Mouse (Mus musculus) kidney, embryonic 16.5 days (tissue): ENCODE measurements around the gene Ppm1g. TPM values are rescaled to one million over a fixed set of nuclear protein-coding genes. Genes with fewer than 3 reads are reported as not detected.

Experiments used
- ATAC-seq: fragments of 200-750 bp; cut with Nextera tagmentation; 2 replicates; pipeline ENCODE4 v1.8.0; 2017; ENCODE audit warnings: moderate TSS enrichment; ENCODE audit not compliant: low FRiP score, low TSS enrichment
- H3K27ac ChIP-seq: fragments of 300-500 bp; sonication (generic); 2 replicates; pipeline ENCODE4 v1.5.1; 2014; ENCODE audit warnings: low read length
- H3K27me3 ChIP-seq: fragments of 300-500 bp; sonication (generic); 2 replicates; pipeline ENCODE4 v1.6.1; 2014; ENCODE audit warnings: low read length, control low read depth, mixed read lengths; ENCODE audit not compliant: insufficient read depth
- H3K36me3 ChIP-seq: fragments of 300-500 bp; sonication (generic); 2 replicates; pipeline ENCODE4 v1.6.1; 2014; ENCODE audit warnings: low read length, control low read depth, mixed read lengths; ENCODE audit not compliant: insufficient read depth
- H3K4me1 ChIP-seq: fragments of 300-500 bp; sonication (generic); 2 replicates; pipeline ENCODE4 v1.6.1; 2014; ENCODE audit warnings: low read length, control low read depth, mixed read lengths; ENCODE audit not compliant: insufficient read depth
- H3K4me2 ChIP-seq: fragments of 300-500 bp; sonication (generic); replicated peaks from 2 replicates; pipeline ENCODE4 v1.6.1; 2014; ENCODE audit warnings: low read depth, low read length
- H3K4me3 ChIP-seq: fragments of 300-500 bp; sonication (generic); 2 replicates; pipeline ENCODE4 v1.5.1; 2014; ENCODE audit warnings: mild to moderate bottlenecking, low read length
- H3K9ac ChIP-seq: fragments of 300-500 bp; sonication (generic); replicated peaks from 2 replicates; pipeline ENCODE4 v1.6.1; 2014; ENCODE audit warnings: low read length
- H3K9me3 ChIP-seq: fragments of 300-500 bp; sonication (generic); 2 replicates; pipeline ENCODE4 v1.6.1; 2016; ENCODE audit warnings: low read length, control low read depth
- WGBS: fragments of 180-500 bp; shearing (Covaris S2); extraction: QIAGEN DNeasy Blood & Tissue Kit; methylation state at CpG from one replicate; pipeline ENCODE4 v1.1.7; 2014; 5-methylcytosine and 5-hydroxymethylcytosine counted together
- polyA plus RNA-seq: library from polyadenylated mRNA; unstranded; fragments of >200 nt; fragmentation: Nextera tagmentation; extraction: Ambion mirVana; gene quantifications from 2 replicates; pipeline ENCODE4 v1.2.1, GENCODE M21; 2015

Gene Ppm1g
- polyA plus RNA-seq, 1 experiment from 2014 or later = 138 TPM

GRCm38 (mm10) chr5:31252795-31253545 lies 32.5 kb upstream of the Ppm1g start:
- Histone ChIP-seq H3K9ac (no peak overlapping the region), H3K36me3 (peaks cover 51% of the 10 kb centered on the region), H3K9me3 (no peaks in the 10 kb centered on the region), H3K4me1 (0 out of 2 replicates have a peak, but pooled peaks cover 4% of the 10 kb centered on the region), H3K27ac (no peak overlapping the region), H3K4me3 (no peak overlapping the region), H3K27me3 (no peaks in the 10 kb centered on the region), H3K4me2 (no peak overlapping the region)
- ATAC-seq = no peak
- 81% methylated on average over 16 of the region's 16 CpGs for WGBS

DNA sequence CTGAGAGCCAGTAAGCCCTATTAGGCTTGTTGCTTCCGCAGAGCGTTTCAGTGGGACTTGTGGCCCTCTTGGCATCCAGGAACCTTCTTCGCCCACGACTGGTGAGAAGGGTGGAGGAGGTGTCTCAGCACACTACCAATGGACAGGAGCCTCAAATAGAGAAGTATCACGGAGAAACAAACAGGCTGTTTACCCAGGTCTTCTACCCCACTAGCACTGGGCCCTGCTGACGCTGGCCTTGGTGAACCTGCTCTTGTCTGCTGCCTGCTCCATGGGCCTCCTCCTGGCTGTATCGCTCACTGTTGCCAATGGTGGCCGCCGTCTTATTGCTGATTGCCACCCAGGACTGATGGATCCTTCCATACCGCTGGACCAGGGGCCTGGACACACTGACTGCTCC lies 31.7 kb upstream of the Ppm1g start:
- H3K27me3 ChIP-seq = no peaks in the 10 kb centered on the region
- peak overlapping the region; percentile 50 for H3K4me3 ChIP-seq
- H3K27ac ChIP-seq = 0 out of 2 replicates have a peak overlapping the region, but pooled peaks have one; percentile 68

DNA sequence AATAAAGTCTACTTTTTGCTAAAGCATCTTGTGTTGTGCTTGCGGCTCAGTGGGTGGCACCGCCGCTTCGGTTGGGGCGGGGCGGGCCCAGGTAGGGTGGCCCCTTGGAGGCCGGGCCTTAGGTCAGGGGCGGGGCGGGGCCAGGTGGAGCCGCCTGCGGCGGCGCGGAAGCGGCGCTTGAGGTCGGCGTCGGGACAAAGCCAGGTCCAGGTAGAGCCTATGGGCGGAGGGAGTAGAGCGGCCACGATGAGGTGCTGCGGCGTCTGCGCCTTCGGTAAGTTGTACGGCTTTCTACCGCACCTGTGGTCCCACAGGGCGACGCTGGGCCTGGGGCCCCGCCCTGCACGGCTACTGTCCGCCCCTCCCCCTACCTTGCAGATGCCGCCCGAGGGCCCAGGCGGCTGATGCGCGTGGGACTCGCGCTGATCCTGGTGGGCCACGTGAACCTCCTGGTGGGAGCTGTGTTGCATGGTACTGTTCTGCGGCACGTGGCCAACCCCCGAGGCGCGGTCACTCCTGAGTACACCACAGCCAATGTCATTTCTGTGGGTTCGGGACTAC lies 31.1 kb upstream of the Ppm1g start, which contains the start of gene Krtcap3:
TSS of gene Krtcap3 (plus strand) at position 151 of the 561 bp plus-strand sequence.
- Histone ChIP-seq H3K27me3 (no peaks in the 10 kb centered on the region), H3K4me3 (peak within 1 kb of the TSS; percentile 50), H3K27ac (peak within 1 kb of the TSS; percentile 68; the same call in 1 of the 2 replicates), H3K4me1 (0 out of 2 replicates have a peak, but pooled peaks cover 4% of the 10 kb centered on the region), H3K9me3 (no peaks in the 10 kb centered on the region), H3K36me3 (peaks cover 55% of the 10 kb centered on the region), H3K4me2 (peak within 1 kb of the TSS; percentile 64), H3K9ac (peak within 1 kb of the TSS; percentile 70)
- peak; percentile 88 for ATAC-seq
- 16% methylated on average over 47 of the region's 47 CpGs for WGBS

More for the DNA sequence above, 31.7 kb upstream of the Ppm1g start:
- ATAC-seq = no peak; the same call in 1 of the 2 replicates
- H3K9me3 ChIP-seq = no peaks in the 10 kb centered on the region
- 0 out of 2 replicates have a peak, but pooled peaks cover 4% of the 10 kb centered on the region for H3K4me1 ChIP-seq
- WGBS = 52% methylated on average over 10 of the region's 10 CpGs
- peak overlapping the region; percentile 64 for H3K4me2 ChIP-seq
- H3K36me3 ChIP-seq = peaks cover 52% of the 10 kb centered on the region
- H3K9ac ChIP-seq = peak overlapping the region; percentile 70

- Histone ChIP-seq H3K4me2 (no peak overlapping the region), H3K9me3 (no peaks in the 10 kb centered on the region), H3K9ac (no peak overlapping the region), H3K27ac (no peak overlapping the region), H3K4me1 (0 out of 2 replicates have a peak, but pooled peaks cover 4% of the 10 kb centered on the region), H3K36me3 (peaks cover 58% of the 10 kb centered on the region), H3K27me3 (no peaks in the 10 kb centered on the region), H3K4me3 (no peak overlapping the region)
- peak; percentile 7 for ATAC-seq
- 47% methylated on average over 4 of the region's 4 CpGs for WGBS
These were observed 30.2 kb upstream of the Ppm1g start for GRCm38 (mm10) chr5:31250716-31251115.

DNA sequence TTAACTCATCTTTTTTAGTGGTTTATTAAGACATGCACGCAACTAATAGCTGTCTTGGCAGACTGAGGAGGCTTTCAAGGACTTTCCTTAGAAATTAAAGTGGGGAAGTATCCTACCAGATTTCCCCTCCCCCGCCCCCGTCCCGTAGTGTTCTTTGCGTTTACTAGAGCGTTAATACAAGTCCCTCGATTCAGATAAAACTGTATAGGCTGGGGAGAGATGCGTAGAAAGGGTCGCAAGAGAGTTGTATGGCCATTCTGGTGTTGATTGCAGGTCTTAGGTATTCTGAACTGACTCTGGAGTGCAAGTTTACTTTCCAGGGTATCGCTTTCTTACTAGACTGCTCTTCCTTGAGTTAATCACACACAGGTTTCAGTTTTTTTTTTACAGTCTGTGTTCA lies 21.7 kb upstream of the Ppm1g start:
- Histone ChIP-seq H3K27me3 (no peaks in the 10 kb centered on the region), H3K4me2 (peak overlapping the region; percentile 83), H3K4me1 (peaks cover 12% of the 10 kb centered on the region), H3K4me3 (peak overlapping the region; percentile 84), H3K9ac (peak overlapping the region; percentile 98), H3K27ac (no peak overlapping the region), H3K9me3 (no peaks in the 10 kb centered on the region), H3K36me3 (peaks cover 31% of the 10 kb centered on the region)
- WGBS = 21% methylated on average over 10 of the region's 10 CpGs
- no peak for ATAC-seq

GRCm38 (mm10) chr5:31241522-31242034 lies 21.1 kb upstream of the Ppm1g start:
- under 1% methylated on average over 13 of the region's 13 CpGs for WGBS
- Histone ChIP-seq H3K9ac (peak overlapping the region; percentile 98), H3K4me3 (peak overlapping the region; percentile 84), H3K9me3 (0 out of 2 replicates have a peak, but pooled peaks cover 1% of the 10 kb centered on the region), H3K4me2 (peak overlapping the region; percentile 83), H3K27me3 (no peaks in the 10 kb centered on the region), H3K27ac (peak overlapping the region; percentile 96), H3K4me1 (peaks cover 12% of the 10 kb centered on the region), H3K36me3 (peaks cover 26% of the 10 kb centered on the region)
- no peak for ATAC-seq

- peak within 1 kb of the TSS; percentile 98 for H3K9ac ChIP-seq
- WGBS = under 1% methylated on average over 91 of the region's 103 CpGs
- peak within 1 kb of the TSS; percentile 83 for H3K4me2 ChIP-seq
- peak within 1 kb of the TSS; percentile 84 for H3K4me3 ChIP-seq
- ATAC-seq = peak; percentile 99
- 0 out of 2 replicates have a peak, but pooled peaks cover 2% of the 10 kb centered on the region for H3K9me3 ChIP-seq
- peaks cover 12% of the 10 kb centered on the region for H3K4me1 ChIP-seq
- H3K27me3 ChIP-seq = no peaks in the 10 kb centered on the region
- peaks cover 21% of the 10 kb centered on the region for H3K36me3 ChIP-seq
- peak within 1 kb of the TSS; percentile 96 for H3K27ac ChIP-seq
These were observed 20.4 kb upstream of the Ppm1g start, which contains the start of the genes Nrbp1 and Gm9970 for GRCm38 (mm10) chr5:31240637-31241521. Nrbp1 (plus strand) TSS chr5:31240864. Gm9970 (minus strand) TSS chr5:31241232.

DNA sequence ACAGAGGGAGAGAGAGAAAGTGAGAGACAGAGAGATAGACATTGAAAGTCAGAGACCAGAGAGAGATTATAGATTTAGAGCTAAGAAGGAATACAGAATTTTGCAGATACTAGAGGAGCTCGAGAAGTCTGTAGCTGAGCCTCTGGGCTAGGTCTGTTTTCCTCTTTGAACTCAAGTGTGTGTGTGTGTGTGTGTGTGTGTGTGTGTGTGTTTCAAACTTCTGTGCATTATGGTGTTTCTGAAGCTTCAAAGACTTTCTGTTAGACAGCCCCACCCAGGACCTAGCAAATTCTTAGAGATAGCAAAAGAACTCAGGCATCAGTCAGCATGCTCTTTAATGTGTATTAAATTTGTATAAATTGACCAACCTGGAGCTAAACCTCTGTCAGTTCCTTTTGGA lies 6.2 kb upstream of the Ppm1g start:
- H3K27me3 ChIP-seq = no peaks in the 10 kb centered on the region
- no peak overlapping the region for H3K27ac ChIP-seq
- no peak overlapping the region for H3K9ac ChIP-seq
- no peaks in the 10 kb centered on the region for H3K9me3 ChIP-seq
- H3K4me2 ChIP-seq = no peak overlapping the region
- H3K36me3 ChIP-seq = no peaks in the 10 kb centered on the region
- no peak overlapping the region for H3K4me3 ChIP-seq
- no peaks in the 10 kb centered on the region for H3K4me1 ChIP-seq
- no peak for ATAC-seq
- WGBS = 70% methylated on average over 1 of the region's 1 CpGs

- Histone ChIP-seq H3K4me3 (no peak overlapping the region), H3K9me3 (no peaks in the 10 kb centered on the region), H3K27ac (no peak overlapping the region), H3K9ac (no peak overlapping the region), H3K4me1 (peaks cover 8% of the 10 kb centered on the region), H3K4me2 (no peak overlapping the region), H3K36me3 (no peaks in the 10 kb centered on the region), H3K27me3 (no peaks in the 10 kb centered on the region)
- WGBS = 93% methylated on average over 9 of the region's 9 CpGs
- ATAC-seq = no peak
These were observed 2.2 kb upstream of the Ppm1g start for GRCm38 (mm10) chr5:31222696-31223095.
